ENCODE assay signal across 7 mouse cellular contexts in the genomic region with DNA sequence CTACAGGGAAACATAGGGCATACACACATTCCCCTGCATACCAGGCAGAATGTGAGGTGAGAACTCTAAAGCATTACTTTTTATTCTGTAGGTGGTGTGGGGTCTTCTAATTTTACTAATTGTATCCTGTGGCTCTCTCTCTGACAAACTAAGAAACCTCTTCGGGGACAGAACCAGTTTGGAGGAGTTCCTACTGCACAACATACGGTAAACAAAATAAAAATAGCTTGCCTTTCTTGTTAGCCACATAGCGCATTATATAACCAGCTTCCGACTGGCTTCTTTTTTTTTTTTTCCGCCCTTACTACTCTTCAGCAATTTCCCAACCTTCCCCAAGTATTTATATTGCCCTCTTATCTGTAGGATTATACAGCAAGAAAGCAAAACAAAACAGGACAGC. TPM values are rescaled to one million over a fixed set of nuclear protein-coding genes. Genes with fewer than 3 reads are reported as not detected.
DNase-seq lines count a peak whose midpoint lies in the region; ATAC-seq and TF ChIP-seq lines count a peak whose summit lies in the region.

No protein-coding gene starts in this region.

- H3K36me3 ChIP-seq in lung, postnatal 0 days (ENCODE audit: insufficient read depth, low read length), result no peaks in the 10 kb centered on the region
- no peaks in the 10 kb centered on the region for H3K36me3 ChIP-seq in forebrain, embryonic 11.5 days (ENCODE audit: control insufficient read depth, insufficient read depth, low read length)
- H3K36me3 ChIP-seq in limb, embryonic 14.5 days (ENCODE audit: control insufficient read depth, insufficient read depth, low read length), result no peaks in the 10 kb centered on the region
- no peaks in the 10 kb centered on the region for H3K36me3 ChIP-seq in stomach, postnatal 0 days (ENCODE audit: control insufficient read depth, insufficient read depth, low read length)

- DNase-seq in lung, postnatal 0 days (ENCODE audit: low spot score), result no peak
- no peak for DNase-seq in lung, adult 18-20 months
- no peak for DNase-seq in forebrain, embryonic 11.5 days (ENCODE audit: low spot score)
- no peak for DNase-seq in limb, embryonic 14.5 days (ENCODE audit: low spot score)
- DNase-seq in stomach, postnatal 0 days (ENCODE audit: low spot score), result no peak
- DNase-seq in urinary bladder, adult 2 months (ENCODE audit: low spot score), result no peak
- no peak for DNase-seq in left cerebral cortex, postnatal 14 days (ENCODE audit: low spot score in 2 of 2)

- no peak for ATAC-seq in lung, postnatal 0 days
- no peak for ATAC-seq in forebrain, embryonic 11.5 days (replicated peaks; ENCODE audit: low FRiP score)
- no peak for ATAC-seq in limb, embryonic 14.5 days (ENCODE audit: low FRiP score, low read depth)
- no peak for ATAC-seq in stomach, postnatal 0 days (ENCODE audit: low FRiP score, low TSS enrichment)

- peak overlapping the region; percentile 98 for H3K9ac ChIP-seq in lung, postnatal 0 days (replicated peaks; ENCODE audit: low read depth)
- peak overlapping the region; percentile 88 for H3K9ac ChIP-seq in forebrain, embryonic 11.5 days (ENCODE audit: low read length)
- peak overlapping the region; percentile 86 for H3K9ac ChIP-seq in limb, embryonic 14.5 days (ENCODE audit: low read depth, low read length, severe bottlenecking)
- peak overlapping the region; percentile 96 for H3K9ac ChIP-seq in stomach, postnatal 0 days (ENCODE audit: low read length)

- WGBS in lung, postnatal 0 days, result 2% methylated on average over 5 of the region's 5 CpGs
- WGBS in forebrain, embryonic 11.5 days, result 6% methylated on average over 5 of the region's 5 CpGs
- whole genome bisulfite sequencing in limb, embryonic 14.5 days, result 6% methylated on average over 5 of the region's 5 CpGs
- 21% methylated on average over 5 of the region's 5 CpGs for WGBS in stomach, postnatal 0 days

- TF ChIP-seq CTCF in lung, postnatal 0 days (IDR thresholded peaks at IDR 0.05), result no peak
- TF ChIP-seq CTCF in stomach, postnatal 0 days (IDR thresholded peaks at IDR 0.05; ENCODE audit: low read depth), result no peak

- peak overlapping the region; percentile 99 for H3K27ac ChIP-seq in lung, postnatal 0 days (ENCODE audit: low read length)
- no peak overlapping the region; the same call in none of the 2 replicates for H3K27ac ChIP-seq in forebrain, embryonic 11.5 days (ENCODE audit: low read depth, low read length)
- no peak overlapping the region for H3K27ac ChIP-seq in limb, embryonic 14.5 days (replicated peaks; ENCODE audit: low read depth, low read length)
- H3K27ac ChIP-seq in stomach, postnatal 0 days (replicated peaks), result peak overlapping the region; percentile 98

- intact Hi-C loops in left cerebral cortex, postnatal 14 days (cut with DNase I), result loop anchor here (5.0 to 10.0 kb wide), 4 partner anchors 155 to 388 kb away; no protein-coding TSS in a partner anchor

- no peaks in the 10 kb centered on the region for H3K27me3 ChIP-seq in lung, postnatal 0 days (replicated peaks; ENCODE audit: insufficient read depth, low read length)
- H3K27me3 ChIP-seq in forebrain, embryonic 11.5 days (ENCODE audit: control insufficient read depth, insufficient read depth, low read length), result peaks cover 3% of the 10 kb centered on the region; the same call in 1 of the 2 replicates
- H3K27me3 ChIP-seq in limb, embryonic 14.5 days (ENCODE audit: control insufficient read depth, insufficient read depth, low read length), result no peaks in the 10 kb centered on the region
- H3K27me3 ChIP-seq in stomach, postnatal 0 days (ENCODE audit: control insufficient read depth, insufficient read depth, low read length), result no peaks in the 10 kb centered on the region

- H3K9me3 ChIP-seq in lung, postnatal 0 days (ENCODE audit: low read length), result no peaks in the 10 kb centered on the region
- no peaks in the 10 kb centered on the region for H3K9me3 ChIP-seq in forebrain, embryonic 11.5 days (ENCODE audit: control insufficient read depth, low read length)
- H3K9me3 ChIP-seq in limb, embryonic 14.5 days (ENCODE audit: control insufficient read depth, low read length), result no peaks in the 10 kb centered on the region
- H3K9me3 ChIP-seq in stomach, postnatal 0 days (ENCODE audit: control insufficient read depth, low read length), result no peaks in the 10 kb centered on the region

- peak overlapping the region; percentile 98 for H3K4me3 ChIP-seq in lung, postnatal 0 days (ENCODE audit: low read depth, low read length)
- peak overlapping the region; percentile 82 for H3K4me3 ChIP-seq in forebrain, embryonic 11.5 days (ENCODE audit: low read depth, low read length)
- H3K4me3 ChIP-seq in limb, embryonic 14.5 days (replicated peaks; ENCODE audit: low read length), result peak overlapping the region; percentile 87
- H3K4me3 ChIP-seq in stomach, postnatal 0 days (ENCODE audit: low read depth, low read length), result peak overlapping the region; percentile 99

- TF ChIP-seq EP300 in lung, postnatal 0 days (IDR thresholded peaks at IDR 0.05), result no peak
- TF ChIP-seq EP300 in stomach, postnatal 0 days (optimal IDR thresholded peaks at IDR 0.05), result no peak

- H3K4me1 ChIP-seq in lung, postnatal 0 days (ENCODE audit: insufficient read depth, low read depth, low read length), result peaks cover 13% of the 10 kb centered on the region; the same call in 1 of the 2 replicates
- peaks cover 25% of the 10 kb centered on the region for H3K4me1 ChIP-seq in forebrain, embryonic 11.5 days (replicated peaks; ENCODE audit: control insufficient read depth, insufficient read depth, low read length)
- peaks cover 30% of the 10 kb centered on the region for H3K4me1 ChIP-seq in limb, embryonic 14.5 days (ENCODE audit: control insufficient read depth, insufficient read depth, low read length)
- peaks cover 6% of the 10 kb centered on the region; the same call in 1 of the 2 replicates for H3K4me1 ChIP-seq in stomach, postnatal 0 days (replicated peaks; ENCODE audit: control insufficient read depth, insufficient read depth)

- TF ChIP-seq POLR2A in limb, embryonic 14.5 days (IDR thresholded peaks at IDR 0.05; ENCODE audit: borderline replicate concordance, extremely low read depth, insufficient read depth, insufficient read length), result no peak

- peak overlapping the region; percentile 85 for H3K4me2 ChIP-seq in lung, postnatal 0 days (replicated peaks; ENCODE audit: low read depth, low read length)
- H3K4me2 ChIP-seq in forebrain, embryonic 11.5 days (ENCODE audit: low read depth, low read length, severe bottlenecking), result peak overlapping the region; percentile 85
- peak overlapping the region; percentile 85 for H3K4me2 ChIP-seq in limb, embryonic 14.5 days (replicated peaks; ENCODE audit: low read depth, low read length, severe bottlenecking)
- H3K4me2 ChIP-seq in stomach, postnatal 0 days (replicated peaks; ENCODE audit: low read depth), result peak overlapping the region; percentile 81

RNA-seq across cellular contexts. Expression of a gene that starts 2.0 kb away (rescaled TPM):
- 11.9 and 14.7 TPM in 2 replicates for polyA plus RNA-seq in lung, postnatal 0 days (2015; fragmentation: Nextera tagmentation; extraction: Ambion mirVana)
- polyA plus RNA-seq in forebrain, embryonic 11.5 days (2014; fragmentation: Nextera tagmentation; extraction: Ambion mirVana), result 2.2 and 3.3 TPM in 2 replicates
- 5.3 and 6.4 TPM in 2 replicates for polyA plus RNA-seq in limb, embryonic 14.5 days (2012; rRNA removed)
- polyA plus RNA-seq in limb, embryonic 14.5 days (2014; fragmentation: Nextera tagmentation; extraction: Ambion mirVana), result 3.3 and 3.4 TPM in 2 replicates
- 7.0 TPM in 2 replicates for polyA plus RNA-seq in stomach, postnatal 0 days (2015; fragmentation: Nextera tagmentation; extraction: Ambion mirVana)
- 12.4 and 17.5 TPM in 2 replicates for polyA plus RNA-seq in urinary bladder, adult 2 months (2012; rRNA removed)
- 100 to 1,000 TPM; 145 to 169 TPM for total RNA-seq in left cerebral cortex, postnatal 14 days (2021)

Comparison
In these comparisons a context has a peak if more than half of its experiments do, and no peak if none do; other contexts are left out.
1. H3K27ac ChIP-seq: peak in lung, postnatal 0 days (single experiment) and stomach, postnatal 0 days (single experiment); none in forebrain, embryonic 11.5 days (single experiment) and limb, embryonic 14.5 days (single experiment).
2. Peak in every context shown above with its lines, with median percentiles within 50 percentile points of each other: H3K4me2 ChIP-seq, H3K4me3 ChIP-seq and H3K9ac ChIP-seq.